Mouse (Mus musculus): ENCODE results near the gene Tmed10.

Tmed10 gene

DNA sequence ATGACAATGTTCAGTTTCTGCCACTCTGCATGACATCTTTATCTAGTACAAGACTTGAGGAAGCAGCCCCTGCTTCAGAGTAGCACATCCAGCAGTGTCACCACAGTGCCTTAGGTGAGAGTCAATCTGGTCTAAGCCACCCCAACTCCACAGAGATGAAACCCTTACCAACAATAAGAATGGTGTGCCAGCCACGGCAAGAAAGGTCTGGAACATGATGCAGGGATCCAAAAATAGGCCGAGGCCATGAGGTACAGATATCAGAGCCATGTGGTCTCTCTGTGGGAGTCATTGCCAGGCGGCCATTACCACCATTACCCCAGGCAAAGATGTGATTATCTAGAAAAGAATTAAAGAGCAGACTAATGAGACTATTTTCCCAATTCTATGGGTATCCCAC lies 66.0 kb downstream of the Tmed10 start:
- peak; percentile 45 for DNase-seq (ENCODE audit: low spot score)

GRCm38 (mm10) chr12:85305247-85305892 lies 69.3 kb downstream of the Tmed10 start:
- peak; percentile 91 for DNase-seq (ENCODE audit: low spot score)

DNA sequence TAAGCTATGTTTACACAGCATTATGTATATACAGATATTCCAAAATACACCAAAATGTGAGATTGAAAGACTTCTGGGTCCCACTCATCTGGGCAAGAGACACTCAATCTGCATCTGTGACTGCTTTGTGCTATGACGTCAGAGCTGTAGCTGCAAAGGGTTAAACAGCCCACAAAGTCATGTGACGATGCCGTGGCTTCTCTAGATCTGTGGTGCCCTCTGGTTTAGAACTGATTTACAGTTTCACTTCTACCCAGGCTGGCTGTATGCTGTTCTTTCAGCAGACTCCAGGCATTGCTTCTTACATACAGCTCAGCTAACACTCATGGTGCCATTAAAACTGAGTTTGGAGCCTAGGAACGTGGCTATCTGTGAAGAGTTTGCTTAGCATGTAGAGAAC lies 69.9 kb downstream of the Tmed10 start:
- DNase-seq (ENCODE audit: low spot score) = peak; percentile 37

DNA sequence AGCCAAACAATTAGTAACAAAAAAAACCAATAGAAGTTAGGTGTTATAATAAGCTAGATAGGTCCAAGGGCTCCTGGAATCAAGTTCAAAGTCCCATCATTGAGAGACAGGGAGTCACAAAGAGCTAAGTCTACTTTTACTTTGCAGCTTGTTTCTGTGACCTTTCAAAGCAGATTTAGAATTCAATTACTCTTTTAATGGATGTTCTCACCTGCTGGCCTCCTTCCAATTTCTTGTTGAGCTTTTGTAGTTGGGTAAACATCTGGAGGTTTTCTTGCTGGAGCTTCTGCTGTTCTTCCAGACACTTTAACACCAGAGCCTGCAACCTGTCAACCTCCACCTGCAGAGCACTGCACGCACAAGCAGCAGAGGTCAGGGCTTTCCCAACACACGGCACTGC lies 71.4 kb downstream of the Tmed10 start:
- DNase-seq (ENCODE audit: low spot score) = peak; percentile 71

DNA sequence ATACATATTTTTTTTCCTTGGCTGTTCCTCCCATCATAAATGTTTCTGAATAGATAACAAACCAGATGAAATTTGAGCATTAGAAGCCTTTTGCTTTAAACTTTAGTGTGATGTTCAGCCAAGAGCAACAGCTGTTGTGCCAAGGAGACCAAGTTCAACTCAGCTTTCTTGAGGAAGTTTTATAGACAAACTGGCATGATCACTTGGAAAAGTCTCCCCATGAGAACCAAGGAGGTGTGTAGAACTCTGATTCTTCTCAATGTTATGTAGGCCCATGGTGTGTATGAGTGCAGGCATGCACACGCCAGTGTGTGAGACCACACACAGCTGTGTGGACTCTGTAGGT lies 75.8 kb downstream of the Tmed10 start:
- DNase-seq (ENCODE audit: low spot score) = no peak

DNA sequence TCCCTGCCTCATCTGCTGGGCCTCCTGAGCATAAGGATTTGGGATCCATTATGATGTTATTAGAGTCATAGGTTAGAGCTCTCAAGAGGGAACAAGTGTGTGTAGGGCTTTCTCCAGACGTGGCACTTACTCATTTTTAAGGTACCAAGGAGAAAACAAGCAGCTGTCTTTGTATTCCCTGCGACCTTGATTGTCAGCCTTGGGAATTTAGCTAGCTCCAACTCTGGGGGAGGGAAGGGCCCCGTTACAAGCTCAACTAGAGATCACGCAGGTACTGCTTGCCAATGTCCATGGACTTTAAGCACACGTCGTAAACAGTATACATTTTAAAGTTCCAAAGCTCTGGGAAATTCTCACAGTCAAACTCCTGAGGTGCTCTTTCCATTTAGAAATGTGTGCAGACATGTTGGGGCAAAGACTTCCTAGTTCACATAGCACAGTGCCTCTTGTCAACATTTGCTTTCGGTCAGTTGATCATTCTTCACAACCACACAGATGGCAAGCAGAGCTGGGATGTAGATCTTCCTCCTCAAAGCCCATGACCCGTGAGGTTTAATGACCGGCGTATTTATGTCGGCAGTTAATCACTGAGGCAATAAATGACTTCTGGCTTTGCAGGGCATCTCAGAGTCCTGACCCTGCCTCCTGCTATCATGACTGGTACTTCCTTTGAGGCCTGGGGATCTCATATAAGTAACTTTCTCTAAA lies 76.4 kb downstream of the Tmed10 start:
- no peak for DNase-seq (ENCODE audit: low spot score)

DNA sequence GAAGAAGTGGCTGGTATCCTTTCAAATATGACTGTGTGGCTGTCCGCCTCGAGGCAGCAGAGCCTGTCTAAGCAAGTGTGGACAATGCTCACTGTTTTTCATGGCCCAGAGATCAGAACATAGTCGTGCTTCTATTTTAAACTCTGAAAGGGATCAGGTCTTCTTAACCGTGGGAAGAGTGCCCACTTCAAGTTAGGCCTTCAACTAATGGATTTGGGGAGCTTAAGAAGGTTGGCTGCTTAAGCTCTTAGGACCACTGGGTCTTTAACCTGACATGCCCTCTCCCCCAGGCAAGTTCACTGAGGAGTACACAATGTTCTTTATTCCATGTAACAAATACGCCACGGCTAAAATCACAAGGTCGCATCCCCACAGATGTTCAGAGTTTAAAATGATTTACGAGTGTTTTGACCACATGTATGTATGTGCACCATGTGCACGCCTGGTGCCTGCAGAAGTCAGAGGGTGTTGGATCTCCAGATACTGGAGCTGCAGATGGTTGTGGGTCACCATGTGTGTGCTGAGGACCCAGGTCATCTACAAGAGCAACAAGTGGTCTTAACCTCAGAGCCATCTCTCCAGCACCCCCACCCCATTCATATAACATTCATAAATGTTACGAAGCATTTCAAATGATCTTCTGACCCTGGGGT lies 77.2 kb downstream of the Tmed10 start:
- DNase-seq (ENCODE audit: low spot score) = no peak

- DNase-seq (ENCODE audit: low spot score) = no peak
Observed at GRCm38 (mm10) chr12:85296915-85297314, 77.7 kb downstream of the Tmed10 start.

GRCm38 (mm10) chr12:85295506-85295905 lies 79.1 kb downstream of the Tmed10 start:
- no peak for DNase-seq (ENCODE audit: low spot score)

DNA sequence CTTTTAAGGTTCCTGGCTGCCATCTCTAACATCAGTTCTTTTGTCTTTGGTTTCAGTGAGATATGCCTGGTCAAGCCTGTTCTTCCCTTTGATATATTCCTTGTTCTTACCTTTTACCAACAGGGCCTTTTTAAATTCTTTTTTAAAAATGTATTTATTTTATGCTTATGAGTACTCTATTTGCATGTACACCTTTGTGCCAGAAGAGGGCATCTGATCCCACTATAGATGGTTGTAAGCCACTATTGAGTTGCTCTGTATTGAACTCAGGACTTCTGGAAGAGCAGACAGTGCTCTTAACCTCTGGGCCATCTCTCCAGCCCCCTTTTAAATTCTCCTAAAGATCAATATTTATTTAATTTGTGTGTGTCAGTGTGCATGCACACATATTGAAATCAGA lies 81.7 kb downstream of the Tmed10 start:
- DNase-seq (ENCODE audit: low spot score) = no peak

- no peak for DNase-seq (ENCODE audit: low spot score)
Observed at GRCm38 (mm10) chr12:85292288-85292687, 82.4 kb downstream of the Tmed10 start.

GRCm38 (mm10) chr12:85291541-85291940 lies 83.1 kb downstream of the Tmed10 start:
- DNase-seq (ENCODE audit: low spot score) = no peak

- no peak for DNase-seq (ENCODE audit: low spot score)
Observed at GRCm38 (mm10) chr12:85290633-85291032, 84.0 kb downstream of the Tmed10 start.

Measured in MN1 (cell line).